Mouse (Mus musculus): ENCODE data around the gene Oasl1. TPM values are rescaled to one million over a fixed set of nuclear protein-coding genes. Genes with fewer than 3 reads are reported as not detected.
"Not testable (repeated sequence)": the region's sequence is repeated elsewhere in the genome, so short reads cannot be mapped to it uniquely, and the experiment has no call there.

Gene Oasl1
- not detected for total RNA-seq (2021)
- long read RNA-seq = 0 reads

GRCm38 (mm10) chr5:114922998-114923473 is at the start of gene Oasl1:
Gene Oasl1, plus strand, starts transcription at chr5:114923240.
- DNase-seq (ENCODE audit: low spot score in 2 of 2) = no peak

- DNase-seq (ENCODE audit: low spot score in 2 of 2) = no peak
Measured at GRCm38 (mm10) chr5:114875858-114876257, 47.2 kb upstream of the Oasl1 start.

GRCm38 (mm10) chr5:114876331-114876730 is 46.7 kb upstream of the Oasl1 start:
- DNase-seq (ENCODE audit: low spot score in 2 of 2) = no peak

GRCm38 (mm10) chr5:114877487-114877886 is 45.6 kb upstream of the Oasl1 start:
- no peak for DNase-seq (ENCODE audit: low spot score in 2 of 2)

- no peak for DNase-seq (ENCODE audit: low spot score in 2 of 2)
Measured at GRCm38 (mm10) chr5:114879399-114879798, 43.6 kb upstream of the Oasl1 start.

- DNase-seq (ENCODE audit: low spot score in 2 of 2) = not testable (repeated sequence)
Measured at GRCm38 (mm10) chr5:114882319-114882718, 40.7 kb upstream of the Oasl1 start.

GRCm38 (mm10) chr5:114883022-114883421 is 40.0 kb upstream of the Oasl1 start:
- no peak for DNase-seq (ENCODE audit: low spot score in 2 of 2)

- DNase-seq (ENCODE audit: low spot score in 2 of 2) = no peak
Measured at GRCm38 (mm10) chr5:114886801-114887200, 36.2 kb upstream of the Oasl1 start.

- DNase-seq (ENCODE audit: low spot score in 2 of 2) = no peak
Measured at GRCm38 (mm10) chr5:114888995-114889394, 34.0 kb upstream of the Oasl1 start.

GRCm38 (mm10) chr5:114895542-114895941 is 27.5 kb upstream of the Oasl1 start:
- no peak for DNase-seq (ENCODE audit: low spot score in 2 of 2)

- no peak for DNase-seq (ENCODE audit: low spot score in 2 of 2)
Measured at GRCm38 (mm10) chr5:114896688-114897373, 26.2 kb upstream of the Oasl1 start, which contains the start of gene Oasl2. Gene Oasl2, plus strand, starts transcription at chr5:114896936.

- no peak for DNase-seq (ENCODE audit: low spot score in 2 of 2)
Measured at GRCm38 (mm10) chr5:114897374-114897793, 25.7 kb upstream of the Oasl1 start.

- DNase-seq (ENCODE audit: low spot score in 2 of 2) = no peak
Measured at GRCm38 (mm10) chr5:114898857-114899256, 24.2 kb upstream of the Oasl1 start.

- peak in 1 of 2 experiments; percentile 31 for DNase-seq (ENCODE audit: low spot score in 2 of 2)
Measured at GRCm38 (mm10) chr5:114902413-114902812, 20.6 kb upstream of the Oasl1 start.

GRCm38 (mm10) chr5:114908598-114909305 is 14.3 kb upstream of the Oasl1 start:
- DNase-seq (ENCODE audit: low spot score in 2 of 2) = no peak

GRCm38 (mm10) chr5:114913686-114914085 is 9.4 kb upstream of the Oasl1 start:
- no peak for DNase-seq (ENCODE audit: low spot score in 2 of 2)

- peak; percentile 10 to 30 for DNase-seq (ENCODE audit: low spot score in 2 of 2)
Measured at GRCm38 (mm10) chr5:114914855-114915254, 8.2 kb upstream of the Oasl1 start.

- DNase-seq (ENCODE audit: low spot score in 2 of 2) = no peak
Measured at GRCm38 (mm10) chr5:114915854-114916253, 7.2 kb upstream of the Oasl1 start.

GRCm38 (mm10) chr5:114916777-114917176 is 6.3 kb upstream of the Oasl1 start:
- DNase-seq (ENCODE audit: low spot score in 2 of 2) = no peak

- DNase-seq (ENCODE audit: low spot score in 2 of 2) = not testable (repeated sequence)
Measured at GRCm38 (mm10) chr5:114917357-114917756, 5.7 kb upstream of the Oasl1 start.

- no peak for DNase-seq (ENCODE audit: low spot score in 2 of 2)
Measured at GRCm38 (mm10) chr5:114921551-114922365, 1.3 kb upstream of the Oasl1 start.

GRCm38 (mm10) chr5:114922366-114922731 is 691 bp upstream of the Oasl1 start:
- no peak for DNase-seq (ENCODE audit: low spot score in 2 of 2)
